Mouse (Mus musculus): ENCODE measurements around the gene a. TPM values are rescaled to one million over a fixed set of nuclear protein-coding genes. Genes with fewer than 3 reads are reported as not detected.

Gene a
- not detected for total RNA-seq (2023)

GRCm38 (mm10) chr2:154790656-154791483 lies at the start of gene a, which contains the start of gene Raly:
Gene a (plus strand): TSS chr2:154791402.
Gene Raly (plus strand): TSS chr2:154791096.

GRCm38 (mm10) chr2:154769930-154770329 lies 21.3 kb upstream of the a start, which contains the start of gene Gm14214:
Gene Gm14214 (minus strand): TSS chr2:154770030.

GRCm38 (mm10) chr2:154892201-154893044 lies 101.2 kb downstream of the a start, which contains the start of gene Eif2s2:
Gene Eif2s2 (minus strand): TSS chr2:154892935.

GRCm38 (mm10) chr2:155018251-155018755 lies 227.1 kb downstream of the a start, which contains the start of gene Gm14226:
Gene Gm14226 (plus strand): TSS chr2:155018266.

GRCm38 (mm10) chr2:155073978-155074765 lies 283.0 kb downstream of the a start, which contains the start of gene Ahcy:
Gene Ahcy (minus strand): TSS chr2:155074497.

Other genes with a start within 250 kb of the a start
- 0.89 TPM for gene 1700003F12Rik, start 244.3 kb upstream of the a start, total RNA-seq (2023)
- 1.2 TPM for gene Actl10, start 239.6 kb upstream of the a start, total RNA-seq (2023)
- 0.95 TPM for gene Necab3, start 232.5 kb upstream of the a start, total RNA-seq (2023)
- 1.5 TPM for gene E2f1, start 221.5 kb upstream of the a start, total RNA-seq (2023)
- gene Pxmp4, start 187.7 kb upstream of the a start, total RNA-seq (2023): 9.5 TPM
- 6.6 TPM for gene Zfp341, start 178.1 kb upstream of the a start, total RNA-seq (2023)
- gene 4930519P11Rik, start 178.0 kb upstream of the a start, total RNA-seq (2023): not detected
- 169 TPM for gene Chmp4b, start 139.7 kb upstream of the a start, total RNA-seq (2023)
- not detected for gene Gm14214, start 21.4 kb upstream of the a start, total RNA-seq (2023)
- 245 TPM for gene Raly, start 306 bp upstream of the a start, total RNA-seq (2023)
- 94.9 TPM for gene Eif2s2, start 101.5 kb downstream of the a start, total RNA-seq (2023)
- gene Gm14226, start 226.9 kb downstream of the a start, total RNA-seq (2023): not detected

All from CD4-positive naive resting alpha-beta T cell, adult 57 days (primary cell).